Mouse (Mus musculus) ovary, postnatal 10 days (tissue): ENCODE measurements at regions not wholly inside any gene's neighbourhood (a gene's known extent, or its start where the extent isn't known, plus 50 kb on each side); places are given as distances from the start of the nearest gene placed in this dataset.

Experiments
- DNase-seq: peaks from one replicate; pipeline ENCODE4 v3.0.0; 2022; ENCODE audit warnings: low spot score

- no peak for DNase-seq
These were observed 2151.8 kb downstream of the 4930444P10Rik start for GRCm38 (mm10) chr1:13941351-13941750.

DNA sequence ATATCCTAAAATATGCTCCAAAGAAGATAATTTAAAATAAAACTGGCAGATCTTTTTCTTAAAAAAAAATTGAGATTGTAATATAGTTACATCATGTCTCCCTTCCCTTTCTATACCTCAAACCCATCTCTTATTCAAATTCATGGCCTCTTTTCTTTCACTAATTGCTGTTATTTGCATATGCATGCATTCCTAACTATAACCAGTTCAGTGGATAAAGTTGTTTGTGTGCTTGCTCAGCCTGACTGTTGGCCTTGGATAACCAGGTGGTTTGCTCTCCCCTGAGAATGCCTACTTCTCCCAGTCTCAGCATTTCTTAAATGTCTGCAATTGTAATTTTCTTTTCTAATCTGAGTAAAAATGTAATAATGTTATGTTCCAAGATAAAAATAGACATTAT lies 2154.8 kb downstream of the 4930444P10Rik start:
- DNase-seq: no peak

- DNase-seq: no peak
These were observed 2157.1 kb downstream of the 4930444P10Rik start for GRCm38 (mm10) chr1:13935938-13936491.

- DNase-seq: no peak
These were observed 2164.4 kb downstream of the 4930444P10Rik start for GRCm38 (mm10) chr1:13928679-13929078.

- DNase-seq: no peak
These were observed 2165.2 kb downstream of the 4930444P10Rik start for GRCm38 (mm10) chr1:13927964-13928363.

DNA sequence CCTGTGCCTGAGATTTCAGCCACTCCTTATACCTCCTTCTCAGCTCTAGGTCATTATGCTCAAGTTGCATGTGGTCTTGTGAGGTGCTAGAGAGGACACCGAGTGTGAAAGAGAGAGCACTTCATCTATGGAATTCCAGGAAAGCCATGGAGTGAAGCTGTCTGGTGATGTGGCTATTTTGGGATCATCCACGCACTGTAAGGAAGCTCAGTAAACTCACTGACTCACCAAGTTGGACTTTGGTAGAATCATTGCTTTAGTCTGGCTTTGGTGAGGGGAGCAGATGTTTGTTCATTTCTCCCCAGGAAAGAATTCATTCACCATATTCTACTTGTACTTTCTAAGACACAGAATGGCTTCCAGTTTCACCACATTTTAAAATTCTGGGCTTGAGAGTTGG lies 2167.1 kb downstream of the 4930444P10Rik start:
- DNase-seq: no peak

DNA sequence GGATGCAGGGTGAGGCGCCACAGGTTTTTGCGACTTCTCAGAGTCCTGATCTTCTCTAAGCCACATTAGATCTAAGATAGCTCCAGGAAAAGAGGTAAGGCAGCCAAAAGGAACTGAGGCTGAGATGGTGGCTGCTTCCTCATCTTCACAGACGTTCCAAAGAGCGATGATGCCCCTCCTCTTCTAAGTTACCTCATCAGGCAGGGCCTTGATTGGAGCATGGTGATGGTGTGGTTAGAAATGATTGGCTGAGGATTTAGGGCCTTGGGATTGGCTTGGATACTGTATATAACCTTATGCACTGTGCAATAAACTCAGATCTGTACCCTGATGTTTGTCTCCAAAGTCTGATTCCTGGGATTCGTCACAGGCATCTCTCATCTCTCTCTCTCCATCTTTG lies 2177.9 kb downstream of the 4930444P10Rik start:
- DNase-seq: no peak

- DNase-seq: no peak
These were observed 2214.0 kb downstream of the 4930444P10Rik start for GRCm38 (mm10) chr1:13879126-13879525.

- DNase-seq: no peak
These were observed 2219.2 kb downstream of the 4930444P10Rik start for GRCm38 (mm10) chr1:13873925-13874324.

DNA sequence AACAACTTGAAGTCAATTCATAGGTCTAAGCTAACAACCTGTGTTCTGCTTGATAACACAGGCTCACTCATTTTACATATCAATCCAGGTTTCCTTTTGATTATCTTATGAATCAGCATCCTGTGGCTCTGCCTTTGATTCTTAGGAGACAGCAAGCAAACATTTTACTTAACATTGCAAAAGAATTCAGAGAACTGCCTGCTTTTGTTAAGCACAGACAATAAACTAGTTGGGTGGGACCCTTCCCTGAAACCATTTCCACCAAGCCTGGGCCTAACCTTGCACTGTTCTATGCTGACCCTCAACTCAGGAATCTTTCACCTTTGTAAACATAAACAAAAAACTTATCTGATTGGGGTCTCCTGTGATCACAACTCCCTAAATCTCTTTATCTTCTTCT lies 2220.6 kb downstream of the 4930444P10Rik start:
- no peak for DNase-seq

GRCm38 (mm10) chr1:13870631-13871286 lies 2222.4 kb downstream of the 4930444P10Rik start:
- DNase-seq: no peak

DNA sequence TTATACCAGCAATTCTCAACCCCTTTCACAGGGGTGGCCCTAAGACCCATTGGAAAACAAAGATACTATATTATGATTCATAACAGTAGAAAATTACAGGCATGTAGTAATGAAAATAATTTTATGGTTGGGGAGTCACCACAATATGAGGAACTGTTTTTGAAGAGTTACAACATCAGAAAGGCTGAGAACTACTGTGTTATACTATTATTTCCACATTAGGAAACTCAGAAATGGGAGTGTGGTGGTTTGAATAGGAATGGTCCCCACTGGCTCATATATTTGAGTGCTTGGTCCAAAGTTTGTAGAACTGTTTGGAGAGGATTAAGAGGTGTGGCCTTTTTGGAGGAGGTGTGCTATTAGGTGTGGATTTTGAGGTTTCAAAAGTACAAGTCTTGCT lies 2227.4 kb downstream of the 4930444P10Rik start:
- no peak for DNase-seq

DNA sequence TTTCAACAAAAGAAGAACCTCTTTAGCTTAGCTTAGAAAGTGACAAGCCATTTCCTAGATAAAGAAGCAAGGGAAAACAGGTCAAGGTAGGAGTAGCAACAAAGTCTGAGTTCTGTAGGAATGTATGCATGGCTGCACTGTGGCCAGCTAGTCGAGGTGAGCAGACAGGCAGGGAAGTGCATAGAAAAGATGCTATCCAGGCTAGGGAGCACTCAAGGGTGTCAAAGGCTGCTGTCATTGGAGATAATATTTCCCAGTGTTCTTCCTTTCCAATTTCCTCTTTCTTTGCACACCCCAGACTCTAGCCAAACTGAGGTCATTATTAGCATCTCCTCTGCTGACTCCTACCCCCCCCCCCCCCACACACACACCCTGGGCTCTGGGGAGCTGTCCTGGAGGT lies 2229.4 kb downstream of the 4930444P10Rik start:
- DNase-seq: no peak

- no peak for DNase-seq
These were observed 2232.0 kb downstream of the 4930444P10Rik start for GRCm38 (mm10) chr1:13861070-13861511.

DNA sequence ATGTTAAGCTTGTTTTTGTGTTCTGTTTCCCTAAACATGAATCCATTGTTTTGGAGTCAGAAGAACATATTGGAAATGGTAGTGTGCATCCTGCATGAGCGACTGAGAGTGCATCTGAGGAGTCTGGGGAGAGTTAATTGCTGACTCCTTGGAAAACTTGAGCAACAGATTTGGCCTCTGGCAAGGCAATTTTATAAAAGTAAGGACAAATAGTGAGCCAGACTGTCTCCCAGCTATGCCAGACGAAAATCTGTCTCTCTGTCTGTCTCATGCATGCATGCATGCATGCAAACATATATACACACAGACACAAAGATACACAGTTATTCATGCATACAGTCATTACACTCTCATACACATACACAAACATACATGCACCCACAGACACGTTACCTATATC lies 2232.7 kb downstream of the 4930444P10Rik start:
- no peak for DNase-seq

- no peak for DNase-seq
These were observed 2233.4 kb downstream of the 4930444P10Rik start for GRCm38 (mm10) chr1:13859723-13860122.

GRCm38 (mm10) chr1:13858371-13859018 lies 2234.6 kb downstream of the 4930444P10Rik start:
- no peak for DNase-seq

DNA sequence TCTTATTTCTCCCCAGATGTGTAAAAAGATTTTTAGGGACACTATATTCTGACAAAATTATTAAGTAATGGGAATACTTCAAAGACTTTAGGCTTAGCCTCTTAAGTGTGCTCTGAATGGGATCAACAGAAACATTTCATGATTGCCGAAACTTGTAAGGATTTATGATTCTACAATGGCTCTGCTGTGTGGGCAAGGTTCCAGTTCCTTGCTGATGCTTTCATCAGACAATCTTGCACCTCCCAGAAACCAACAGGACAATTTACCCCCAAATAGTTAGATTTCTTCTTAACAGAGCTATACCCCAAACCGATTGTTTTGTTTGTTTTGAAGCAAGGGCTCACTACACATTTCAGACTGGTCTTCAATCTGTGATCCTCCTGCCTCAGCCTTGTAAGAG lies 2236.1 kb downstream of the 4930444P10Rik start:
- DNase-seq: no peak

DNA sequence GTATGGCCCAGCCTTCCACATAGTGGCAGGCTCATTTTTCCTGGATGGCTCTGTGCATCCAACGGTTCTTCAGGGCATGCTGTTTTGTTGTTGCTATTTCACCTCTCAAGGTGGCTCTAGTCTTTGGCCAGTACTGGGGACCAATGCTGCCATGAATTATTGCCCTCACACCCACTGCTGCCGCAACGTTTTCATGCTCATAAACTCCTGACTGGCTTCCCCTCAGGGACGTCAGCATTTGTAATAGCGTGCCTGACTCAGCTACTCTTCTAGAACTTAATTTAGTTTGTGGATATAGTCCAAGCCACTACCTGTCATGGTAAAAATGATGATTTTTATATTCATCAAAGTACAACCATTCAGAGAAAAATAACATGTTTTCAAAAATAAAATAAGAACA lies 2242.0 kb downstream of the 4930444P10Rik start:
- no peak for DNase-seq

DNA sequence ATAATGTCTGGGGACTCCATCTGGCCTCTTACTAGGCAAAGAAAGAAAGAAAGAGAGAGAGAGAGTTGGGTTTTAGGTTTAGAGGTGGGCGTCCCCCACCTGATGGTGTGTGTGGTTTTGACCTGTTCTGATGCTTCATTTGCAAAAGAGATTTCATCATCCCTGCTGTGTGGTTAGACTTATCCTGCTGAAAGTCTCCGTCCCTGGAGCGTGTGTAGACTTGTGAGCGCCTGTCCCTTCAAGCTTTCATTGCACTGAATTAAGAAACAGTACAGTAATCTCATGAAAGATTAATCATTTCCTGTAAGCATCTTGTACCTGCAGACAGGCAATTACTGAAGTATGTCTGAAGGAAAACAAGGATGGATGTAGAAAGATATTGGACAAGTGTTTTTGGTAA lies 2244.1 kb downstream of the 4930444P10Rik start:
- no peak for DNase-seq

DNA sequence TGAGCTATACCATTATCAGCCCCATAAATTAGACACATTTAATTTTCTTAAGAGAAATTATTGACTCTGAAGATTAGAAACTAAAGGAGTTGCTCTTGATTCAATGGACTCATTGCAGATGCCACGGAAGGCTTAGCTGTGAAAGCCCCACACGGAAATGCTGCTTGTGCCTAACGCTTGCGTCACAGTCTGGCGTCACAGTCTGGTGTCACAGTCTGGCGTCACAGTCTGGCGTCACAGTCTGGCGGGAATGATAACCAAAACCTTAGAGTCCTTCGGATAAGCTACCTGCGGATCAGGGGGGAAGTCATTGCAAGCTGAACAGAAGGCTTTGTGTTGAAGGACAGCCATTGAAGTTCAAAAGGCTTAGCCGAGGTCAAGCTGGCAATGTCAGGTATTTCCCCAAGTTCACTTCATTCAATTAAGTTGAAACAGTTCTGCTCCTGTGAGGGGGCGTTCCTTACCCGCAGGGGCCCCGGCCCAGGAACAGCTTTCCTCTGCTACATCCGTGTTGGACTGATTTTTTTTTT lies 2246.7 kb downstream of the 4930444P10Rik start:
- DNase-seq: no peak

- DNase-seq: no peak
These were observed 2252.9 kb downstream of the 4930444P10Rik start for GRCm38 (mm10) chr1:13840309-13840622.

- DNase-seq: no peak
These were observed 2253.4 kb downstream of the 4930444P10Rik start for GRCm38 (mm10) chr1:13839619-13840308.
